Mouse (Mus musculus): ENCODE data around the gene Sart3. TPM values are rescaled to one million over a fixed set of nuclear protein-coding genes. Genes with fewer than 3 reads are reported as not detected.

Sart3 gene
- polyA plus RNA-seq (2017; shearing (Covaris generic)): 83.3 TPM

GRCm38 (mm10) chr5:113772450-113772895 is at the start of gene Sart3, which contains the start of gene Iscu:
Gene Sart3 (minus strand): TSS chr5:113772510.
Gene Iscu (plus strand): TSS chr5:113772748.

GRCm38 (mm10) chr5:113800280-113800679 is 28.0 kb upstream of the Sart3 start, which contains the start of gene Tmem119:
Gene Tmem119 (minus strand): TSS chr5:113800516.

GRCm38 (mm10) chr5:113735345-113736112 is 36.8 kb downstream of the Sart3 start, which contains the start of gene Ficd:
Gene Ficd (plus strand): TSS chr5:113735803.

GRCm38 (mm10) chr5:113724446-113724845 is 47.9 kb downstream of the Sart3 start, which contains the start of gene 1700069L16Rik:
Gene 1700069L16Rik (minus strand): TSS chr5:113724772.

Other genes starting within 250 kb of the Sart3 start
- gene Cmklr1, start 122.1 kb downstream of the Sart3 start, polyA plus RNA-seq (2017; shearing (Covaris generic)): not detected
- gene 1700069L16Rik, start 47.7 kb downstream of the Sart3 start, polyA plus RNA-seq (2017; shearing (Covaris generic)): not detected
- 10.0 TPM for gene Ficd, start 36.7 kb downstream of the Sart3 start, polyA plus RNA-seq (2017; shearing (Covaris generic))
- 119 TPM for gene Iscu, start 238 bp upstream of the Sart3 start, polyA plus RNA-seq (2017; shearing (Covaris generic))
- gene Tmem119, start 28.0 kb upstream of the Sart3 start, polyA plus RNA-seq (2017; shearing (Covaris generic)): not detected
- 1,050 TPM for gene Selplg, start 60.1 kb upstream of the Sart3 start, polyA plus RNA-seq (2017; shearing (Covaris generic))
- 87.3 TPM for gene Coro1c, start 136.2 kb upstream of the Sart3 start, polyA plus RNA-seq (2017; shearing (Covaris generic))
- 49.6 TPM for gene Ssh1, start 221.4 kb upstream of the Sart3 start, polyA plus RNA-seq (2017; shearing (Covaris generic))
- 0.73 TPM for gene Dao, start 231.2 kb upstream of the Sart3 start, polyA plus RNA-seq (2017; shearing (Covaris generic))

Data from CD4-positive, CD25-positive, alpha-beta regulatory T cell (primary cell).